Mouse (Mus musculus) hindbrain, embryonic 16.5 days (tissue): ENCODE data around the gene Mst1r. TPM values are rescaled to one million over a fixed set of nuclear protein-coding genes. Genes with fewer than 3 reads are reported as not detected.
A peak's percentile ranks its signal among the peaks of the same experiment; 100 is the strongest.

Source experiments
- ATAC-seq: fragments of 200-750 bp; cut with Nextera tagmentation; 2 replicates; pipeline ENCODE4 v1.8.0; 2017; ENCODE audit warnings: moderate TSS enrichment, moderate library complexity
- H3K27ac ChIP-seq: fragments of 300-500 bp; sonication (generic); 2 replicates; pipeline ENCODE4 v1.5.1; 2014; ENCODE audit warnings: low read depth, mild to moderate bottlenecking, control low read depth, low read length, moderate library complexity
- H3K27me3 ChIP-seq: fragments of 300-500 bp; sonication (generic); replicated peaks from 2 replicates; pipeline ENCODE4 v1.6.1; 2014; ENCODE audit warnings: low read length; ENCODE audit not compliant: control insufficient read depth, insufficient read depth
- H3K36me3 ChIP-seq: fragments of 300-500 bp; sonication (generic); 2 replicates; pipeline ENCODE4 v1.6.1; 2014; ENCODE audit warnings: mild to moderate bottlenecking, low read length, moderate library complexity, mixed read lengths; ENCODE audit not compliant: control insufficient read depth, insufficient read depth
- H3K4me1 ChIP-seq: fragments of 300-500 bp; sonication (generic); 2 replicates; pipeline ENCODE4 v1.6.1; 2014; ENCODE audit warnings: low read depth, low read length; ENCODE audit not compliant: control insufficient read depth, insufficient read depth
- H3K4me2 ChIP-seq: fragments of 300-500 bp; sonication (generic); 2 replicates; pipeline ENCODE4 v1.6.1; 2014; ENCODE audit warnings: mild to moderate bottlenecking, low read length, control low read depth, moderate library complexity
- H3K4me3 ChIP-seq: fragments of 300-500 bp; sonication (generic); 2 replicates; pipeline ENCODE4 v1.5.1; 2014; ENCODE audit warnings: mild to moderate bottlenecking, low read length, control low read depth, moderate library complexity
- H3K9ac ChIP-seq: fragments of 300-500 bp; sonication (generic); 2 replicates; pipeline ENCODE4 v1.6.1; 2014; ENCODE audit warnings: low read depth, mild to moderate bottlenecking, control low read depth, low read length, moderate library complexity
- H3K9me3 ChIP-seq: fragments of 300-500 bp; sonication (generic); 2 replicates; pipeline ENCODE4 v1.6.1; 2014; ENCODE audit warnings: mild to moderate bottlenecking, low read length, moderate library complexity; ENCODE audit not compliant: control insufficient read depth
- whole genome bisulfite sequencing: fragments of 180-500 bp; shearing (Covaris S2); extraction: QIAGEN DNeasy Blood & Tissue Kit; methylation state at CpG from one replicate; pipeline ENCODE4 v1.1.7; 2014; 5-methylcytosine and 5-hydroxymethylcytosine counted together
- polyA plus RNA-seq: library from polyadenylated mRNA; unstranded; fragments of >200 nt; fragmentation: Nextera tagmentation; extraction: Ambion mirVana; gene quantifications from 2 replicates; pipeline ENCODE4 v1.2.1, GENCODE M21; 2015

Gene Mst1r
- polyA plus RNA-seq, 1 experiment from 2014 or later: 1.3 TPM

- WGBS: 70% methylated on average over 6 of the region's 6 CpGs
- no peaks in the 10 kb centered on the region for H3K9me3 ChIP-seq
- H3K36me3 ChIP-seq: no peaks in the 10 kb centered on the region
- H3K9ac ChIP-seq: no peak overlapping the region
- no peak overlapping the region for H3K4me3 ChIP-seq
- no peak overlapping the region for H3K27ac ChIP-seq
- H3K27me3 ChIP-seq: no peaks in the 10 kb centered on the region
- peaks cover 16% of the 10 kb centered on the region for H3K4me1 ChIP-seq
- ATAC-seq: no peak
- H3K4me2 ChIP-seq: no peak overlapping the region
Observed at GRCm38 (mm10) chr9:107959896-107960295, 53.2 kb downstream of the Mst1r start.

- no peak for ATAC-seq
- WGBS: 81% methylated on average over 4 of the region's 4 CpGs
- H3K9ac ChIP-seq: no peak overlapping the region; the same call in 1 of the 2 replicates
Observed at GRCm38 (mm10) chr9:107960928-107961327, 54.3 kb downstream of the Mst1r start.

GRCm38 (mm10) chr9:107961351-107961762 is 54.7 kb downstream of the Mst1r start:
- peak overlapping the region; percentile 19; the same call in 1 of the 2 replicates for H3K9ac ChIP-seq
- H3K27ac ChIP-seq: peak overlapping the region; percentile 76
- no peaks in the 10 kb centered on the region for H3K36me3 ChIP-seq
- peak; percentile 80 for ATAC-seq
- H3K27me3 ChIP-seq: no peaks in the 10 kb centered on the region
- peaks cover 16% of the 10 kb centered on the region for H3K4me1 ChIP-seq
- no peaks in the 10 kb centered on the region for H3K9me3 ChIP-seq
- 60% methylated on average over 10 of the region's 10 CpGs for WGBS
- H3K4me3 ChIP-seq: 0 out of 2 replicates have a peak overlapping the region, but pooled peaks have one; percentile 1
- peak overlapping the region; percentile 36 for H3K4me2 ChIP-seq

More at GRCm38 (mm10) chr9:107960928-107961327, 54.3 kb downstream of the Mst1r start:
- no peaks in the 10 kb centered on the region for H3K27me3 ChIP-seq
- no peak overlapping the region; the same call in 1 of the 2 replicates for H3K4me2 ChIP-seq
- H3K9me3 ChIP-seq: no peaks in the 10 kb centered on the region
- H3K36me3 ChIP-seq: no peaks in the 10 kb centered on the region
- peaks cover 16% of the 10 kb centered on the region for H3K4me1 ChIP-seq
- H3K27ac ChIP-seq: peak overlapping the region; percentile 76
- no peak overlapping the region for H3K4me3 ChIP-seq

GRCm38 (mm10) chr9:107961881-107962280 is 55.2 kb downstream of the Mst1r start:
- Histone ChIP-seq H3K27ac (peak overlapping the region; percentile 76), H3K4me1 (peaks cover 16% of the 10 kb centered on the region), H3K4me2 (peak overlapping the region; percentile 36), H3K27me3 (no peaks in the 10 kb centered on the region), H3K36me3 (no peaks in the 10 kb centered on the region), H3K4me3 (no peak overlapping the region), H3K9ac (peak overlapping the region; percentile 19; the same call in 1 of the 2 replicates), H3K9me3 (no peaks in the 10 kb centered on the region)
- 49% methylated on average over 5 of the region's 5 CpGs for WGBS
- ATAC-seq: peak; percentile 68

GRCm38 (mm10) chr9:107962916-107963315 is 56.2 kb downstream of the Mst1r start:
- WGBS: 94% methylated on average over 9 of the region's 9 CpGs
- Histone ChIP-seq H3K4me2 (no peak overlapping the region), H3K9me3 (no peaks in the 10 kb centered on the region), H3K4me1 (peaks cover 16% of the 10 kb centered on the region), H3K27ac (no peak overlapping the region), H3K36me3 (no peaks in the 10 kb centered on the region), H3K9ac (no peak overlapping the region), H3K4me3 (no peak overlapping the region), H3K27me3 (no peaks in the 10 kb centered on the region)
- ATAC-seq: no peak

GRCm38 (mm10) chr9:107963700-107964099 is 57.0 kb downstream of the Mst1r start:
- Histone ChIP-seq H3K27ac (no peak overlapping the region), H3K27me3 (no peaks in the 10 kb centered on the region), H3K9me3 (no peaks in the 10 kb centered on the region), H3K4me3 (no peak overlapping the region), H3K4me1 (peaks cover 16% of the 10 kb centered on the region), H3K4me2 (no peak overlapping the region), H3K9ac (no peak overlapping the region), H3K36me3 (no peaks in the 10 kb centered on the region)
- 25% methylated on average over 5 of the region's 5 CpGs for WGBS
- ATAC-seq: peak; percentile 66; the same call in 1 of the 2 replicates

GRCm38 (mm10) chr9:107964681-107965080 is 58.0 kb downstream of the Mst1r start:
- ATAC-seq: no peak
- Histone ChIP-seq H3K27ac (no peak overlapping the region), H3K9me3 (no peaks in the 10 kb centered on the region), H3K27me3 (no peaks in the 10 kb centered on the region), H3K4me1 (peaks cover 16% of the 10 kb centered on the region), H3K36me3 (no peaks in the 10 kb centered on the region), H3K4me3 (no peak overlapping the region), H3K9ac (no peak overlapping the region), H3K4me2 (no peak overlapping the region)
- 92% methylated on average over 9 of the region's 9 CpGs for WGBS

GRCm38 (mm10) chr9:107966676-107967075 is 60.0 kb downstream of the Mst1r start:
- Histone ChIP-seq H3K4me2 (no peak overlapping the region), H3K27me3 (no peaks in the 10 kb centered on the region), H3K9me3 (no peaks in the 10 kb centered on the region), H3K4me1 (peaks cover 6% of the 10 kb centered on the region), H3K9ac (no peak overlapping the region), H3K4me3 (no peak overlapping the region), H3K36me3 (0 out of 2 replicates have a peak, but pooled peaks cover 2% of the 10 kb centered on the region), H3K27ac (no peak overlapping the region)
- 87% methylated on average over 10 of the region's 10 CpGs for WGBS
- no peak for ATAC-seq

GRCm38 (mm10) chr9:107967437-107967836 is 60.8 kb downstream of the Mst1r start:
- Histone ChIP-seq H3K9me3 (no peaks in the 10 kb centered on the region), H3K4me1 (no peaks in the 10 kb centered on the region), H3K36me3 (0 out of 2 replicates have a peak, but pooled peaks cover 3% of the 10 kb centered on the region), H3K27me3 (no peaks in the 10 kb centered on the region), H3K27ac (no peak overlapping the region), H3K4me2 (no peak overlapping the region), H3K4me3 (no peak overlapping the region), H3K9ac (no peak overlapping the region)
- 86% methylated on average over 6 of the region's 6 CpGs for WGBS
- no peak for ATAC-seq
